Mouse (Mus musculus) heart, adult 18-20 months (tissue): ENCODE measurements around the gene Olfr631. TPM values are rescaled to one million over a fixed set of nuclear protein-coding genes. Genes with fewer than 3 reads are reported as not detected.
"Not testable (repeated sequence)": the region's sequence is repeated elsewhere in the genome, so short reads cannot be mapped to it uniquely, and the experiment has no call there.

Experiments
- DNase-seq, 2 experiments: peaks; one replicate each; pipeline ENCODE4 v3.0.0; 2021 to 2022; ENCODE audit warnings: mixed read lengths in 1 of 2
- long read RNA-seq, 2 experiments: library from polyadenylated mRNA; stranded (forward); transcript quantifications; one replicate each; pipeline ENCODE4 v2.0.0; 2021
- total RNA-seq, 2 experiments: library from RNA; stranded (reverse); gene quantifications; 2 replicates each; pipeline ENCODE4 v1.2.3; 2021

Olfr631 gene
- total RNA-seq, result not detected
- long read RNA-seq, experiment 1, result 0 reads
- long read RNA-seq, experiment 2, result 0 reads

GRCm38 (mm10) chr7:103928525-103928924 lies at the start of gene Olfr631:
Gene Olfr631, plus strand, starts transcription at chr7:103928825.
- no peak for DNase-seq

GRCm38 (mm10) chr7:103886152-103886551 lies 42.5 kb upstream of the Olfr631 start, which contains the start of gene Olfr66:
Gene Olfr66, minus strand, starts transcription at chr7:103886252.
- DNase-seq, result no peak

GRCm38 (mm10) chr7:103894385-103894784 lies 34.2 kb upstream of the Olfr631 start, which contains the start of gene Olfr64:
Gene Olfr64, minus strand, starts transcription at chr7:103894485.
- no peak for DNase-seq

GRCm38 (mm10) chr7:103903187-103903586 lies 25.4 kb upstream of the Olfr631 start, which contains the start of gene Olfr65:
Gene Olfr65, plus strand, starts transcription at chr7:103903487.
- peak in 1 of 2 experiments; percentile 4 for DNase-seq

- DNase-seq, result no peak
These were observed 18.6 kb upstream of the Olfr631 start for GRCm38 (mm10) chr7:103910047-103910446.

- no peak for DNase-seq
These were observed 15.6 kb upstream of the Olfr631 start for GRCm38 (mm10) chr7:103912969-103913511.

- no peak for DNase-seq
These were observed 13.3 kb upstream of the Olfr631 start for GRCm38 (mm10) chr7:103915338-103915737.

GRCm38 (mm10) chr7:103934264-103934663 lies 5.6 kb downstream of the Olfr631 start, which contains the start of gene Olfr632:
Gene Olfr632, plus strand, starts transcription at chr7:103934347.
- DNase-seq, result no peak

GRCm38 (mm10) chr7:103942730-103943129 lies 14.1 kb downstream of the Olfr631 start:
- DNase-seq, result peak; percentile 2 to 43

GRCm38 (mm10) chr7:103944137-103944536 lies 15.5 kb downstream of the Olfr631 start, which contains the start of gene Olfr633:
Gene Olfr633, plus strand, starts transcription at chr7:103944437.
- DNase-seq, result no peak

GRCm38 (mm10) chr7:103966873-103967272 lies 38.2 kb downstream of the Olfr631 start:
- DNase-seq, result not testable (repeated sequence)

- DNase-seq, result no peak
These were observed 42.2 kb downstream of the Olfr631 start, which contains the start of gene Olfr635 for GRCm38 (mm10) chr7:103970852-103971251. Gene Olfr635, plus strand, starts transcription at chr7:103971152.

- no peak for DNase-seq
These were observed 43.2 kb downstream of the Olfr631 start for GRCm38 (mm10) chr7:103971782-103972181.

Other genes with a start within 250 kb of the Olfr631 start
- gene Olfr625-ps1, start 246.1 kb upstream of the Olfr631 start, total RNA-seq, result not detected
- gene Olfr243, start 214.2 kb upstream of the Olfr631 start, total RNA-seq, result not detected
- gene Olfr628, start 198.5 kb upstream of the Olfr631 start, total RNA-seq, result not detected
- not detected for gene Olfr629, start 183.9 kb upstream of the Olfr631 start, total RNA-seq
- gene Olfr630, start 171.5 kb upstream of the Olfr631 start, total RNA-seq, result not detected
- not detected for gene Olfr69, start 157.2 kb upstream of the Olfr631 start, total RNA-seq
- not detected for gene Olfr68, start 149.1 kb upstream of the Olfr631 start, total RNA-seq
- gene Olfr67, start 137.0 kb upstream of the Olfr631 start, total RNA-seq, result not detected
- gene Hbb-bt, start 114.8 kb upstream of the Olfr631 start, total RNA-seq, result 1,000 to 10,000 TPM; 1,004 to 1,120 TPM
- over 10,000 TPM; 10,167 to 10,648 TPM for gene Hbb-bs, start 100.7 kb upstream of the Olfr631 start, total RNA-seq
- not detected for gene Hbb-bh2, start 88.3 kb upstream of the Olfr631 start, total RNA-seq
- not detected for gene Hbb-bh1, start 85.7 kb upstream of the Olfr631 start, total RNA-seq
- not detected for gene Hbb-y, start 75.6 kb upstream of the Olfr631 start, total RNA-seq
- gene Olfr66, start 42.6 kb upstream of the Olfr631 start, total RNA-seq, result not detected
- not detected for gene Olfr64, start 34.3 kb upstream of the Olfr631 start, total RNA-seq
- gene Olfr65, start 25.3 kb upstream of the Olfr631 start, total RNA-seq, result not detected
- gene Olfr632, start 5.5 kb downstream of the Olfr631 start, total RNA-seq, result not detected
- gene Olfr633, start 15.6 kb downstream of the Olfr631 start, total RNA-seq, result not detected
- not detected for gene Olfr635, start 42.3 kb downstream of the Olfr631 start, total RNA-seq
- gene Olfr638, start 69.9 kb downstream of the Olfr631 start, total RNA-seq, result not detected
- gene Olfr639, start 88.5 kb downstream of the Olfr631 start, total RNA-seq, result under 1 TPM; 0.05 TPM
- gene Olfr640, start 96.7 kb downstream of the Olfr631 start, total RNA-seq, result not detected
- not detected for gene Olfr641, start 106.6 kb downstream of the Olfr631 start, total RNA-seq
- not detected for gene Olfr642, start 123.8 kb downstream of the Olfr631 start, total RNA-seq
- not detected for gene 4930516K23Rik, start 132.6 kb downstream of the Olfr631 start, total RNA-seq
- not detected for gene Olfr644, start 143.0 kb downstream of the Olfr631 start, total RNA-seq
- not detected for gene Olfr645, start 156.6 kb downstream of the Olfr631 start, total RNA-seq
- gene Olfr646, start 176.0 kb downstream of the Olfr631 start, total RNA-seq, result not detected
- gene Ubqln5, start 201.0 kb downstream of the Olfr631 start, total RNA-seq, result not detected
- not detected for gene Olfr643, start 208.6 kb downstream of the Olfr631 start, total RNA-seq
- gene Ubqln3, start 214.5 kb downstream of the Olfr631 start, total RNA-seq, result not detected
- not detected for gene Ubqlnl, start 221.7 kb downstream of the Olfr631 start, total RNA-seq
- gene Olfm5, start 236.0 kb downstream of the Olfr631 start, total RNA-seq, result not detected